Mouse (Mus musculus) forebrain, embryonic 13.5 days (tissue): ENCODE results near the gene Maml2. TPM values are rescaled to one million over a fixed set of nuclear protein-coding genes. Genes with fewer than 3 reads are reported as not detected.

Experiments used
- ATAC-seq: fragments of 200-750 bp; cut with Nextera tagmentation; 2 replicates; pipeline ENCODE4 v1.8.0; 2017
- H3K27ac ChIP-seq: fragments of 300-500 bp; sonication (generic); 2 replicates; pipeline ENCODE4 v1.5.1; 2015; ENCODE audit warnings: inconsistent platforms, mild to moderate bottlenecking, moderate library complexity
- H3K27me3 ChIP-seq: fragments of 300-500 bp; sonication (generic); 2 replicates; pipeline ENCODE4 v1.6.1; 2015; ENCODE audit warnings: mild to moderate bottlenecking, inconsistent platforms
- H3K36me3 ChIP-seq: fragments of 300-500 bp; sonication (generic); 2 replicates; pipeline ENCODE4 v1.6.1; 2015; ENCODE audit warnings: mild to moderate bottlenecking, inconsistent platforms; ENCODE audit not compliant: poor library complexity, severe bottlenecking
- H3K4me1 ChIP-seq: fragments of 300-500 bp; sonication (generic); 2 replicates; pipeline ENCODE4 v1.6.1; 2015; ENCODE audit warnings: inconsistent platforms
- H3K4me2 ChIP-seq: fragments of 300-500 bp; sonication (generic); 2 replicates; pipeline ENCODE4 v1.6.1; 2015; ENCODE audit warnings: inconsistent platforms, mild to moderate bottlenecking, moderate library complexity
- H3K4me3 ChIP-seq: fragments of 300-500 bp; sonication (generic); 2 replicates; pipeline ENCODE4 v1.5.1; 2015; ENCODE audit warnings: mild to moderate bottlenecking, inconsistent platforms
- H3K9ac ChIP-seq: fragments of 300-500 bp; sonication (generic); 2 replicates; pipeline ENCODE4 v1.6.1; 2015; ENCODE audit warnings: mild to moderate bottlenecking, inconsistent platforms
- H3K9me3 ChIP-seq: fragments of 300-500 bp; sonication (generic); replicated peaks from 2 replicates; pipeline ENCODE4 v1.6.1; 2016; ENCODE audit warnings: inconsistent platforms
- WGBS: fragments of 180-500 bp; shearing (Covaris S2); methylation state at CpG from one replicate; pipeline ENCODE4 v1.1.7; 2015; 5-methylcytosine and 5-hydroxymethylcytosine counted together
- polyA plus RNA-seq: library from polyadenylated mRNA; unstranded; fragments of >200 nt; fragmentation: Nextera tagmentation; extraction: Ambion mirVana; gene quantifications from 2 replicates; pipeline ENCODE4 v1.2.1, GENCODE M21; 2015

The Maml2 gene
- polyA plus RNA-seq, 1 experiment from 2014 or later = 8.8 TPM

DNA sequence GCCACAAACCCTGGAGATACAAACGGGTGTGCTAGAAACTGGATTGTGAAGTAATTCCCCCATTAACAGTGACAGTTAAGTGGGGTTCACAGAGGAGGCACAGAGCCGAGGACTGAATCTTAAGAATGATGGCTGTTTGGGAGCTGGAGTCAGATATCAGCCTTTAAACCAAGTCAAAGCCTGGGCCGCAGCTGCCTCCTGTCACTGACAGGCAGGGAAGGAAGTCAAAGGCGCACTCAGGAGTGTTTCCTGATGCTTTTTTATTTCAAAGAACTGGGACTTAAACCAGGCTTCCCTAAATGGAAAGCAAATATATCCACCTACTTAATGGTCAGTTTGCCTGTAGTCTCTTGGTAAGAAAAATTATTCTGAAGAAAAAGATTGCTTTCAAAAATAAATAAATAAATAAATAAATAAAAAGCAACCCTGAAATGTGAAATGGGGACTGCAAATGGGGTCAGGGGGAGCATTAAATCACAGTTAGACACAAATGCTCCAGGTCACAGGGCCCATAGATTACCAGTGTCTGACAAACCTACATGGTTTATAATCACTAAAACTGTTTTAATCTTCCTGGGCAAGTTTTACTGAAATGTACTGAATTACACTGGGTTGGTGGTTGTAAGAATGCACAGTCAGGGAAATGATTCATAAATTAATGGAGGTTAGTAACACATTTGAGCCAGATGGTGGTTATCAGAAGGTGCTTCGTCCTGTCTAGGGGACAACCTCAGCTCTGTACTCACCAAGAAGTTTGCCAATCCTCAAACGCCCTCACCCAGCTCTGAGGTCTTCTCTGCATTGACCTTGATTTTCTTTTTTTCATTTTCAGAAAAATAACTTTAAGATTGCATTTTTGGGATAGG, 209.4 kb downstream of the Maml2 start:
- Histone ChIP-seq H3K36me3 (no peaks in the 10 kb centered on the region), H3K27ac (no peak overlapping the region), H3K9ac (no peak overlapping the region), H3K9me3 (no peaks in the 10 kb centered on the region), H3K4me2 (no peak overlapping the region), H3K4me3 (no peak overlapping the region), H3K4me1 (no peaks in the 10 kb centered on the region), H3K27me3 (no peaks in the 10 kb centered on the region)
- 75% methylated on average over 6 of the region's 6 CpGs for WGBS
- ATAC-seq = no peak

GRCm38 (mm10) chr9:13507822-13508188, 210.0 kb downstream of the Maml2 start:
- Histone ChIP-seq H3K27me3 (no peaks in the 10 kb centered on the region), H3K9me3 (no peaks in the 10 kb centered on the region), H3K27ac (no peak overlapping the region), H3K36me3 (no peaks in the 10 kb centered on the region), H3K9ac (no peak overlapping the region), H3K4me2 (no peak overlapping the region), H3K4me1 (no peaks in the 10 kb centered on the region), H3K4me3 (no peak overlapping the region)
- no peak for ATAC-seq
- 95% methylated on average over 9 of the region's 9 CpGs for WGBS

DNA sequence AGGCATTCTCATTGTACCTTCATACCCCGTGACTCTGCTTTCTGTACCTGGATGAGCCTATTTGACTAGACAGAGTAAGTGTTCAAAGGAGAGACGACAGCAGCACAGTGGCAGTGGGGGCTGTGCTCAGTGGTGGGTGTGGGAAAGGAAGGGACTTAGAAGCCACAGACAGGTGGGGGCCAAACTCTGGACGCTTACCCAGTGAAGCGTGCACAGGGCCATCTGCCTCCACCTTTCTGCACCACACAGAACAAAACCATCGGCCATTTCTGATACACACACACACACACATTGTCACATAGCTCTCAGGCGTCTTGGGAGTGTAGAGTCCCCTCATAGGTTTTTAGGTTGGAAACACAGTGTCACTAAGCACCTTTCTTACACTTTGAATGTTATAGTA, 212.0 kb downstream of the Maml2 start:
- Histone ChIP-seq H3K36me3 (no peaks in the 10 kb centered on the region), H3K27ac (no peak overlapping the region), H3K27me3 (no peaks in the 10 kb centered on the region), H3K4me1 (no peaks in the 10 kb centered on the region), H3K9me3 (no peaks in the 10 kb centered on the region), H3K9ac (no peak overlapping the region), H3K4me2 (no peak overlapping the region), H3K4me3 (no peak overlapping the region)
- whole genome bisulfite sequencing = 76% methylated on average over 6 of the region's 6 CpGs
- ATAC-seq = peak; percentile 13; the same call in 1 of the 2 replicates

- no peaks in the 10 kb centered on the region for H3K36me3 ChIP-seq
- H3K9ac ChIP-seq = no peak overlapping the region
- no peaks in the 10 kb centered on the region for H3K9me3 ChIP-seq
- 77% methylated on average over 5 of the region's 5 CpGs for WGBS
- H3K4me1 ChIP-seq = no peaks in the 10 kb centered on the region
- no peak overlapping the region for H3K27ac ChIP-seq
- no peak for ATAC-seq
- no peak overlapping the region for H3K4me2 ChIP-seq
- no peak overlapping the region for H3K4me3 ChIP-seq
- no peaks in the 10 kb centered on the region for H3K27me3 ChIP-seq
Measured at GRCm38 (mm10) chr9:13510621-13511369, 213.0 kb downstream of the Maml2 start.

DNA sequence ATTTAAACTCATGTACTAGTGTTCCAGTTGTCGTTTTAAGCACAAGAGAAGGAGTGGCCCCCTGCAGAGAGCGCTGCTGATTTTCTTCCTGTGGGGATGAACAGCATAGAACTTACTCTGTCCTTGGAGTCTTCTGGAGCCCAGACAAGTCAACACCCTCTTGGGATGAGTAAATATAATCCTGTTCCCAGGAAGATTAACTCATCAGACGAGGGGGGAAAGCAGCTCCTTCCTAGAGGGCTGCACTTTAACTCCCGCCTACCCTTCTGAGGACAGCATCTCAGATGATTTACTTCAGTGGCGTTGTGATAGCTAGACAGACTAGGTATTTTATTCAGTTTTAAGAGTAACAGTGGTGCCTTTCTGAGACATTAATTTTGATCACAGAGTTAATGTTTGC, 215.4 kb downstream of the Maml2 start:
- Histone ChIP-seq H3K27ac (no peak overlapping the region), H3K9ac (no peak overlapping the region), H3K36me3 (no peaks in the 10 kb centered on the region), H3K27me3 (no peaks in the 10 kb centered on the region), H3K4me1 (no peaks in the 10 kb centered on the region), H3K4me2 (no peak overlapping the region), H3K4me3 (no peak overlapping the region), H3K9me3 (no peaks in the 10 kb centered on the region)
- 49% methylated on average over 5 of the region's 5 CpGs for WGBS
- ATAC-seq = no peak

- no peak overlapping the region for H3K27ac ChIP-seq
- H3K9ac ChIP-seq = no peak overlapping the region
- no peaks in the 10 kb centered on the region for H3K27me3 ChIP-seq
- H3K36me3 ChIP-seq = no peaks in the 10 kb centered on the region
- no peaks in the 10 kb centered on the region for H3K9me3 ChIP-seq
- H3K4me3 ChIP-seq = no peak overlapping the region
- ATAC-seq = no peak
- no peaks in the 10 kb centered on the region for H3K4me1 ChIP-seq
- no peak overlapping the region for H3K4me2 ChIP-seq
Measured at GRCm38 (mm10) chr9:13514435-13514834, 216.7 kb downstream of the Maml2 start.

GRCm38 (mm10) chr9:13515976-13516375, 218.2 kb downstream of the Maml2 start:
- no peaks in the 10 kb centered on the region for H3K4me1 ChIP-seq
- H3K27ac ChIP-seq = no peak overlapping the region
- no peaks in the 10 kb centered on the region for H3K27me3 ChIP-seq
- H3K4me2 ChIP-seq = no peak overlapping the region
- H3K9ac ChIP-seq = no peak overlapping the region
- 83% methylated on average over 2 of the region's 2 CpGs for WGBS
- H3K9me3 ChIP-seq = no peaks in the 10 kb centered on the region
- H3K36me3 ChIP-seq = no peaks in the 10 kb centered on the region
- H3K4me3 ChIP-seq = no peak overlapping the region
- no peak for ATAC-seq

GRCm38 (mm10) chr9:13518031-13518430, 220.3 kb downstream of the Maml2 start:
- no peak for ATAC-seq

GRCm38 (mm10) chr9:13518441-13518971, 220.7 kb downstream of the Maml2 start:
- no peak for ATAC-seq
- WGBS = 97% methylated on average over 2 of the region's 2 CpGs

More at GRCm38 (mm10) chr9:13518031-13518430, 220.3 kb downstream of the Maml2 start:
- Histone ChIP-seq H3K27me3 (no peaks in the 10 kb centered on the region), H3K4me1 (peaks cover 8% of the 10 kb centered on the region; the same call in 1 of the 2 replicates), H3K36me3 (no peaks in the 10 kb centered on the region), H3K9me3 (no peaks in the 10 kb centered on the region), H3K4me3 (no peak overlapping the region), H3K4me2 (no peak overlapping the region), H3K9ac (no peak overlapping the region), H3K27ac (no peak overlapping the region)
- WGBS = 82% methylated on average over 2 of the region's 2 CpGs

GRCm38 (mm10) chr9:13522061-13522820, 224.5 kb downstream of the Maml2 start:
- no peak for ATAC-seq
- WGBS = 56% methylated on average over 9 of the region's 9 CpGs
- H3K9ac ChIP-seq = no peak overlapping the region

More at GRCm38 (mm10) chr9:13518441-13518971, 220.7 kb downstream of the Maml2 start:
- Histone ChIP-seq H3K9ac (no peak overlapping the region), H3K27me3 (no peaks in the 10 kb centered on the region), H3K4me3 (no peak overlapping the region), H3K27ac (no peak overlapping the region), H3K9me3 (no peaks in the 10 kb centered on the region), H3K36me3 (no peaks in the 10 kb centered on the region), H3K4me2 (no peak overlapping the region), H3K4me1 (peaks cover 8% of the 10 kb centered on the region; the same call in 1 of the 2 replicates)

DNA sequence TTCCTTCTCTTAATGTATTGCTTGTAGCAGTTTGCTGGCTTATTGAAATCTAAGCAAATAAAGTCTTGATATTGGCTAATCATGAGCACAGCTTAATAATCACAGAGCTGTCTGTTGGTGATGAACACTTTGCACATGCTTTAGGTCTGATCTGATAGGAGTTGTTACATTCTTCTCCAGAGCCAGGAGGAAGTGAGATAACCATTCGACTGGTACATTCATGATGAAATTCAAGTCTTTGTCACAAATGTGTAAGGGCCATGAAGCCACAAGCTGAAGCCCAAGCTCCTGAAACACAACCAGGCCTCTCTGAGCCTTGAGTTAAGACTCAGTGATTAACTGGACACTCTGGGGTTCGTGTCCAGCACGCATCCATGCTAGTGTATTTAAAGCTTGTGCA, 225.3 kb downstream of the Maml2 start:
- Histone ChIP-seq H3K36me3 (no peaks in the 10 kb centered on the region), H3K4me1 (peaks cover 28% of the 10 kb centered on the region), H3K4me2 (no peak overlapping the region), H3K9ac (no peak overlapping the region), H3K27me3 (no peaks in the 10 kb centered on the region), H3K4me3 (no peak overlapping the region), H3K9me3 (no peaks in the 10 kb centered on the region), H3K27ac (no peak overlapping the region)
- no peak for ATAC-seq
- 90% methylated on average over 3 of the region's 3 CpGs for WGBS

More at GRCm38 (mm10) chr9:13522061-13522820, 224.5 kb downstream of the Maml2 start:
- no peaks in the 10 kb centered on the region for H3K36me3 ChIP-seq
- H3K4me1 ChIP-seq = peaks cover 27% of the 10 kb centered on the region
- no peak overlapping the region for H3K4me3 ChIP-seq
- no peak overlapping the region for H3K4me2 ChIP-seq
- no peaks in the 10 kb centered on the region for H3K9me3 ChIP-seq
- H3K27ac ChIP-seq = no peak overlapping the region
- no peaks in the 10 kb centered on the region for H3K27me3 ChIP-seq
